Mouse (Mus musculus) heart, embryonic 13.5 days (tissue): ENCODE measurements at regions not wholly inside any gene's neighbourhood (a gene's known extent, or its start where the extent isn't known, plus 50 kb on each side); places are given as distances from the start of the nearest gene placed in this dataset.
"Not testable (repeated sequence)": the region's sequence is repeated elsewhere in the genome, so short reads cannot be mapped to it uniquely, and the experiment has no call there.

Experiments used
- ATAC-seq: fragments of 200-750 bp; cut with Nextera tagmentation; 2 replicates; pipeline ENCODE4 v1.8.0; 2017; ENCODE audit warnings: moderate TSS enrichment; ENCODE audit not compliant: insufficient number of reproducible peaks, low FRiP score, low TSS enrichment; ENCODE audit errors: extremely low read depth
- H3K27ac ChIP-seq: fragments of 300-500 bp; sonication (generic); replicated peaks from 2 replicates; pipeline ENCODE4 v1.5.1; 2015; ENCODE audit warnings: moderate library complexity, mild to moderate bottlenecking, inconsistent platforms
- H3K27me3 ChIP-seq: fragments of 300-500 bp; sonication (generic); replicated peaks from 2 replicates; pipeline ENCODE4 v1.6.1; 2015; ENCODE audit warnings: mild to moderate bottlenecking, inconsistent platforms
- H3K36me3 ChIP-seq: fragments of 300-500 bp; sonication (generic); 2 replicates; pipeline ENCODE4 v1.6.1; 2015; ENCODE audit warnings: mild to moderate bottlenecking, inconsistent platforms
- H3K4me1 ChIP-seq: fragments of 300-500 bp; sonication (generic); 2 replicates; pipeline ENCODE4 v1.6.1; 2015; ENCODE audit warnings: inconsistent platforms
- H3K4me2 ChIP-seq: fragments of 300-500 bp; sonication (generic); 2 replicates; pipeline ENCODE4 v1.6.1; 2015; ENCODE audit warnings: inconsistent platforms, mild to moderate bottlenecking, moderate library complexity
- H3K4me3 ChIP-seq: fragments of 300-500 bp; sonication (generic); 2 replicates; pipeline ENCODE4 v1.5.1; 2015; ENCODE audit warnings: moderate library complexity, mild to moderate bottlenecking, inconsistent platforms
- H3K9ac ChIP-seq: fragments of 300-500 bp; sonication (generic); 2 replicates; pipeline ENCODE4 v1.6.1; 2015; ENCODE audit warnings: inconsistent platforms, mild to moderate bottlenecking, moderate library complexity
- H3K9me3 ChIP-seq: fragments of 300-500 bp; sonication (generic); 2 replicates; pipeline ENCODE4 v1.6.1; 2016; ENCODE audit warnings: inconsistent platforms
- WGBS: fragments of 180-500 bp; shearing (Covaris S2); methylation state at CpG from one replicate; pipeline ENCODE4 v1.1.7; 2015; ENCODE audit warnings: mixed read lengths; 5-methylcytosine and 5-hydroxymethylcytosine counted together

GRCm38 (mm10) chr12:15407577-15407976, 409.1 kb downstream of the Trib2 start:
- not testable (repeated sequence) for H3K9ac ChIP-seq, H3K27me3 ChIP-seq, H3K9me3 ChIP-seq, H3K36me3 ChIP-seq, ATAC-seq, H3K4me3 ChIP-seq, H3K4me2 ChIP-seq, H3K4me1 ChIP-seq, H3K27ac ChIP-seq
- 60% methylated on average over 3 of the region's 3 CpGs for WGBS

DNA sequence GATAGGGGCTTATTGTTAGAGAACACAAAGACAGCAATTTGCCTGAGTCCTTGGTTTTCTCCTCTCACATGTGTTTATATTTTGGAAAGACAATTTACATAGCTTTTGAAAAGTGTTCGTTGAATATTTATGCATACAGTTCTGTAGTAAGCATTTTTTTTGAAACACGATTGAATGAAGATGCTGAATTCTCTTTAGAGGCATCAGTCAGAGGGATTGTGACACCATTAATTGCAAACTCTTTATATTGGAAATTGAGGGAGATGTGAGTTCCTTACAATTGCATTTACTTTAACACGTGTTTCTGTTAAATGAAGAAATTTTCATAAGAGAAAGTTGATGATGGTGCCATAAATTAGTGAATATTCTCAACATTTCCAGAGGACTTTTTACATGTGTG, 424.1 kb downstream of the Trib2 start:
- Histone ChIP-seq H3K4me3 (no peak overlapping the region), H3K4me1 (no peaks in the 10 kb centered on the region), H3K36me3 (no peaks in the 10 kb centered on the region), H3K4me2 (no peak overlapping the region), H3K27ac (no peak overlapping the region), H3K27me3 (no peaks in the 10 kb centered on the region), H3K9ac (no peak overlapping the region), H3K9me3 (no peaks in the 10 kb centered on the region)
- ATAC-seq, result no peak
- 69% methylated on average over 3 of the region's 3 CpGs for WGBS

DNA sequence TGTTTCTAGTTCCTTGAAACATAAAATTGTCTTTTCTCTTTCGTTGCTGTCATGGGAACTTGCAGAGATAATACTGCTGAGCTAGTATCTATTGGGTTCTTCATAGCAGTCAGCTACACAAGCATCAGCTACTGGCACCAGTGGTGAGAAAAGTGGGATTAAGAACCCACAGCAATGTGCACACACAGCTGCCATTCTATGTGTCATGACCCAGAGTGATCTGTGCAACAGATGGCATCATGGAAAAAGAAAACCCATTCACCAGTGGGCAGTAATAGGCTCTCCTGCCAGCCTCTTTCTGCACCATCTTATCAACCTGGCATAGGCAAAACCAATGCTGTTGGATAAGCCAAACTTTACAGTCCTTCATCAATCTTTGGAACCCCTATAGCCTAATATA, 428.1 kb downstream of the Trib2 start:
- WGBS, result 69% methylated on average over 1 of the region's 1 CpGs

GRCm38 (mm10) chr12:15357808-15358207, 458.9 kb downstream of the Trib2 start:
- ATAC-seq, result no peak
- Histone ChIP-seq H3K9me3 (no peaks in the 10 kb centered on the region), H3K36me3 (no peaks in the 10 kb centered on the region), H3K4me2 (no peak overlapping the region), H3K4me3 (no peak overlapping the region), H3K27ac (no peak overlapping the region), H3K9ac (no peak overlapping the region), H3K27me3 (no peaks in the 10 kb centered on the region), H3K4me1 (no peaks in the 10 kb centered on the region)
- 57% methylated on average over 1 of the region's 1 CpGs for WGBS

More for the DNA sequence above, 428.1 kb downstream of the Trib2 start:
- Histone ChIP-seq H3K9ac (no peak overlapping the region), H3K36me3 (no peaks in the 10 kb centered on the region), H3K4me2 (no peak overlapping the region), H3K4me3 (no peak overlapping the region), H3K27ac (no peak overlapping the region), H3K9me3 (no peaks in the 10 kb centered on the region), H3K27me3 (no peaks in the 10 kb centered on the region), H3K4me1 (no peaks in the 10 kb centered on the region)
- ATAC-seq, result no peak

- Histone ChIP-seq H3K4me1 (0 out of 2 replicates have a peak, but pooled peaks cover 3% of the 10 kb centered on the region), H3K9ac (no peak overlapping the region), H3K4me2 (no peak overlapping the region), H3K36me3 (no peaks in the 10 kb centered on the region), H3K27me3 (no peaks in the 10 kb centered on the region), H3K4me3 (no peak overlapping the region), H3K27ac (no peak overlapping the region), H3K9me3 (no peaks in the 10 kb centered on the region)
- WGBS, result 59% methylated on average over 5 of the region's 5 CpGs
- no peak for ATAC-seq
These were observed 495.8 kb downstream of the Trib2 start for GRCm38 (mm10) chr12:15320697-15321449.

DNA sequence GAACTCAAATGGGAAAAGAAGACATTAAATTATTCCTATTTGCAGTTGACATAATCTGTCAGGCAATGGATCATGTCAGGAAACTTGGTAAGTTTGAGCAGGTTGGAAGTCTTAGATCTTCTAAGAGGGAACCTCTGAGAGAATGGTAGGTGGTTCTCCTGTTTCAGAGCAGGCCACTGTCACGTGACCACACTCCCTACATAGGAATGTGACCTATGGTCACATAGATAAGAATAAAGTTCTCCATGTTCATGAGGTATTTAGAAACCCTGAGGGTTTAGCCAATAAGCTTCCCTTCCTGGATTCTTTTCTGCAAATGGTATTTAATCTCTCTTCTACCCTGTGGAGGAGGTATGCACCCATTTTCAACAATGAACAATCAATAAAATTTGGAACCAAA, 497.1 kb downstream of the Trib2 start:
- H3K4me1 ChIP-seq, result 0 out of 2 replicates have a peak, but pooled peaks cover 3% of the 10 kb centered on the region
- no peak overlapping the region for H3K4me2 ChIP-seq
- no peaks in the 10 kb centered on the region for H3K36me3 ChIP-seq
- no peak overlapping the region for H3K4me3 ChIP-seq
- ATAC-seq, result no peak
- no peaks in the 10 kb centered on the region for H3K27me3 ChIP-seq
- no peak overlapping the region for H3K9ac ChIP-seq
- H3K9me3 ChIP-seq, result no peaks in the 10 kb centered on the region
- WGBS, result 32% methylated on average over 1 of the region's 1 CpGs
- H3K27ac ChIP-seq, result no peak overlapping the region

- no peaks in the 10 kb centered on the region for H3K4me1 ChIP-seq
- H3K4me2 ChIP-seq, result no peak overlapping the region
- H3K9me3 ChIP-seq, result no peaks in the 10 kb centered on the region
- no peaks in the 10 kb centered on the region for H3K36me3 ChIP-seq
- no peak overlapping the region for H3K4me3 ChIP-seq
- no peaks in the 10 kb centered on the region for H3K27me3 ChIP-seq
- 75% methylated on average over 2 of the region's 2 CpGs for WGBS
- ATAC-seq, result no peak
- H3K9ac ChIP-seq, result no peak overlapping the region
- H3K27ac ChIP-seq, result no peak overlapping the region
These were observed 521.8 kb downstream of the Trib2 start for GRCm38 (mm10) chr12:15294898-15295297.

DNA sequence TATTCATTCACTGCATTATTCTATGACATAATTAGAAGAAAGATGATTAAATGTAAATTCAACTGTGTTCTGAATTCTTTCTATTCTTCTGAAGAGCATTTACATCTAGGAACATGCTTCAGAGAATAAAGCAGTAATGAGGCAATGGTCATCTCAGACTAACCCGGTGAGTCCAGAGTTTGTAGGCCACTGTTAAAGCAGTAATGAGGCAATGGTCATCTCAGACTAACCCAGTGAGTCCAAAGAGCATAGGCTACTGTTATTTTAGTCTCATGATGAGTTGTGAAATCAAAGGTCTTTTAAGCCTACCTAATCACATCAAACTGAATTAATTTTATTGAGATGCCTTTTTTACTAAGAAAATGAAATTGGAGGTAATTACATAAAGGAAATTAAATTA, 554.6 kb downstream of the Trib2 start:
- Histone ChIP-seq H3K27me3 (no peaks in the 10 kb centered on the region), H3K9ac (no peak overlapping the region), H3K36me3 (no peaks in the 10 kb centered on the region), H3K4me2 (no peak overlapping the region), H3K9me3 (no peaks in the 10 kb centered on the region), H3K4me3 (no peak overlapping the region), H3K27ac (no peak overlapping the region), H3K4me1 (no peaks in the 10 kb centered on the region)
- no peak for ATAC-seq
- WGBS, result 79% methylated on average over 1 of the region's 1 CpGs

DNA sequence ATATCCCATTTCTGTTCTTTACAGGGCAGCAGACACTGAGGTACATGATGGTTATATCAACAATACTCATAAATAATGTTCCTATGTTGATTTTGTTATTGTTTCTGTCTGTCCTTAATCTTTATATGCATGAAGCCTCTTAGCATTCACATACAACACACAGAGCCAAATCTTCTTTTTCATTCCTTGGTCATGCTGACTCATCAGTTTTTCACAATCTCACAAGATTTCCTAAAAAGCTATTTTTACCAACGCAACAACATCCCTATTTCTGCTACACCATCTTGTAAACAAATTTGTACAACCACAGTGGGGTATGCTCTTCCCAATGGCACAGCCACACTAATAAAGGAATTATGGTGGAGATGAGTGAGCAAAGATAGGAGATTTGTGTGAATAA, 555.1 kb downstream of the Trib2 start:
- Histone ChIP-seq H3K36me3 (no peaks in the 10 kb centered on the region), H3K4me3 (no peak overlapping the region), H3K9ac (no peak overlapping the region), H3K4me1 (no peaks in the 10 kb centered on the region), H3K27me3 (no peaks in the 10 kb centered on the region), H3K4me2 (no peak overlapping the region), H3K9me3 (no peaks in the 10 kb centered on the region), H3K27ac (no peak overlapping the region)
- no peak for ATAC-seq
- WGBS, result 83% methylated on average over 1 of the region's 1 CpGs

- Histone ChIP-seq H3K27me3 (no peaks in the 10 kb centered on the region), H3K27ac (no peak overlapping the region), H3K4me2 (no peak overlapping the region), H3K4me3 (no peak overlapping the region), H3K4me1 (no peaks in the 10 kb centered on the region), H3K9me3 (no peaks in the 10 kb centered on the region), H3K36me3 (no peaks in the 10 kb centered on the region), H3K9ac (no peak overlapping the region)
- WGBS, result 71% methylated on average over 2 of the region's 2 CpGs
- no peak for ATAC-seq
These were observed 555.8 kb downstream of the Trib2 start for GRCm38 (mm10) chr12:15260907-15261415.

- no peak for ATAC-seq
- H3K27ac ChIP-seq, result no peak overlapping the region
- H3K4me1 ChIP-seq, result no peaks in the 10 kb centered on the region
- no peaks in the 10 kb centered on the region for H3K27me3 ChIP-seq
- H3K4me2 ChIP-seq, result no peak overlapping the region
- no peaks in the 10 kb centered on the region for H3K36me3 ChIP-seq
- no peak overlapping the region for H3K4me3 ChIP-seq
- no peak overlapping the region for H3K9ac ChIP-seq
- no peaks in the 10 kb centered on the region; the same call in 1 of the 2 replicates for H3K9me3 ChIP-seq
- WGBS, result 83% methylated on average over 4 of the region's 4 CpGs
These were observed 571.8 kb downstream of the Trib2 start for GRCm38 (mm10) chr12:15244966-15245365.

DNA sequence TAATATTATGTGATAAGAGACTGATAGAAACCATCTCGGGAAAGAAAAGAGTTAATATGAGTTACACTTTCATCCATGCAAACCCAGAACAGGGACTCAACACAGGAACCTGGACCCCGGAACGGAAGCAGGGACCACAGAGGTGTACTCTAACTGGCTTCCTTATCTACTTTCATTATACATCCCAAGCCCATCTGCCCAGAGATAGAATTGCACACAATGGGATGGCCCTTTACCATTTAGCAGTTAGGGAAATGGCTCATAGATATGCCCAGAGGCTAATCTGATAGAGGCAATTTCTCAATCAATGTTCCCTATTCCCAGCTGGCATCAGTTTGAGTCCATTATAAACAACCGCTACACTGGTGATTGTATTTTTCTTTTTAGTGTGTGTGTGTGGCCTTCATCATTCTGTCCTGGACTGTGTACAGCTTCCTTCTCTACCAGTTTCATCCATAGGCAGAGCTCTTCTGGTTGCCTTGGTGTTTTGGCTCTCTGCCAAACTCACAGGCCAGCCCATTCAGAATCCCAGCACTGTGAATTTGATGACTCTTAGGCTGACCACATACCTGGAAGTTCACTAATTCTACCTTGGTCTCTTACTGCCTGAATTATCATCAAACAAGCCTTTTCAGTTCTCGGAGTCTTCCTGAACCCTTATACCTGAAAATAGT, 594.1 kb downstream of the Trib2 start:
- H3K9ac ChIP-seq, result no peak overlapping the region
- 79% methylated on average over 5 of the region's 5 CpGs for WGBS
- no peak for ATAC-seq

More for the DNA sequence above, 594.1 kb downstream of the Trib2 start:
- H3K9me3 ChIP-seq, result no peaks in the 10 kb centered on the region
- no peak overlapping the region for H3K27ac ChIP-seq
- no peaks in the 10 kb centered on the region for H3K27me3 ChIP-seq
- H3K4me3 ChIP-seq, result no peak overlapping the region
- no peak overlapping the region for H3K4me2 ChIP-seq
- no peaks in the 10 kb centered on the region for H3K4me1 ChIP-seq
- H3K36me3 ChIP-seq, result no peaks in the 10 kb centered on the region
